Mouse (Mus musculus): Measurements from ENCODE around the gene Dync1h1.

The Dync1h1 gene

GRCm38 (mm10) chr12:110601241-110602218 is at the start of gene Dync1h1:
Gene Dync1h1, plus strand, starts transcription at chr12:110601452.
- peak; percentile 94 to 98 for DNase-seq (ENCODE audit: low spot score in 2 of 2)

DNA sequence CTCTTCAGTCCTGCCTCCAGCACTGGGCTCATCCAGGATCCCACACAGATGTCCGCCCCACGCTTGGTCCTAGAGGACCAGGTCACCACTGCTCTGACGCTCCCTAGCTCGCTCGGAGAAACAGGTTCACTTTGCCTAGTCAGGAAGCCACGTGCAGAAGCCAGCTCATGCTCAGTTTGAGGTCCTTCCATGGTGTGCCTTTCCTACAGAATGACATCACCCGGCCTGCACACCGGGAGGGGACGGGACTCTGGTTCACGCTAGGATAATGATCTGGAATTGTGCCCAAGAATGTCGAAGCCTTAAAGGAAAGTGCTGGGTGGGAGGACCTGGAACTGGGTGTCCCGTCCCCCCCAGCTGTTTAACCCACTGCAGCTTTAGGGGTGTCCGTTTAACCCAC is 49.1 kb upstream of the Dync1h1 start:
- no peak for DNase-seq (ENCODE audit: low spot score in 2 of 2)

- no peak for DNase-seq (ENCODE audit: low spot score in 2 of 2)
These were observed 47.9 kb upstream of the Dync1h1 start for GRCm38 (mm10) chr12:110553362-110553761.

DNA sequence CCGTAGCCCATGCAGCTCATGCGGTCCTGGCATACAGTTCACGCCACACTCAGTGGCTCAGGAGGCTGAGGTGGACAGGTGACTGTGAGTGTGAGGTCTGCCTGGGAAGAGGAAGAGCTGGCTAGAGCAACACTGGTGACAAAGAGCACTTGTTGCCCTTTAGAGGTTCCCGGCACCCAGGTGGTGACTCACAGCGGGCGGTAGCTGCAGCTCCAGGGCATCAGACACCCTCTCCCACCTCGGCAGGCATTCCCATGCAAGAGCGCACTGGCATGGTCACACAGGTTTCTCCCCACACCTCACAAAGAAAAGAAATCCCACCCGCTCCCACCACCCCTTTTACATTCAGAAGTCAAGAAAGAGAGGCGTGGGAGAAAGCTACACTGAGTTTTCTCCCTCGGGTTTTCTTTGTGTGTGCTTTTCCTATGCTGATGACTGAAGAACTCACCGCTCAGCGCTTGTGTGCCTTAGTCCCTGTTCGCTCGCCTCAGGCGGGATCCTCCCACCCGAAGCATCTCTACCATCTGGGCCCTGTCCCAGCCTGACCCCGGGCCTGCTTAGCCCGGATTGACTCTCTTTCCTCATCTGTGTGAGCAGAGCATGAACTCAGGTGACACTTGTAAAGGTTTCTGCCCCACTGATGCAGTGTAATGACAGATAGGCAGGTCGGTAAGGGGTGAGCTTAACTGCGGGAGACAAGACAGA is 45.6 kb upstream of the Dync1h1 start:
- DNase-seq (ENCODE audit: low spot score in 2 of 2), result no peak

GRCm38 (mm10) chr12:110556861-110557628 is 44.2 kb upstream of the Dync1h1 start:
- DNase-seq (ENCODE audit: low spot score in 2 of 2), result no peak

DNA sequence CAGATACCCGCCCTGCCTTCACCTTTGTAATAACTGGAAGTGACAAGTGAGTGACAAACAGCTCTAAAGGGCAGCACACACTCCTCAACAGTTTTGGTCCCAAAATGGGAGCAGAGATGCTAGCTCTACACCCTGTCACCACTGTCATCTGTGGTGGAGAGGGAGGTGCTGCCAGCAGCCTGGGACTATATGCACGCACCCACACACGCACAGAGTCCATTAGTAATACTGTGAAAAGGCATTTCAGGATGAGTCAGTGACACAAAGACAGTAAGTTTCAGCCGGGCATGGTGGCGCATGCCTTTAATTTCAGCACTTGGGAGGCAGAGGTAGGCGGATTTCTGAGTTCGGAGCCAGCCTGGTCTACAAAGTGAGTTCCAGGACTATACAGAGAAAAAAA is 43.1 kb upstream of the Dync1h1 start:
- no peak for DNase-seq (ENCODE audit: low spot score in 2 of 2)

DNA sequence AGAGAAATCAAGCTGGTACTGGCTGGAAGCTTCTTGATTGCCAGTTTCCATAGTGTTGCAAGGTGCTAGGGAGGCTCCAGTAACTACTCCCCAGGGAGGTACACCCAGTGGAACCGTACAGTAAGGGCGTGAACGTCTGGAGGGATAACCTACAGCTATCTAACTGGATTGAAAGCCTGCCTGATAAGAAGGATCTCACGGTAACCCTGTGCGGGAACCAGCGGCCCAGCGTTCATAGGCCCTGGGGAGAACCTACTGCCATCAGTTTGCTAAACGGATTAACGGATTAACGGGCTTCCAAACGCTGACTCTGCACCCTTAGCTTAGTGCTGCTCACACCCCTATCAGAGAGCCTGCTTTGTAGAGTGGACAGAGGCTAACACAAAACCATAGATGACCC is 37.9 kb upstream of the Dync1h1 start:
- DNase-seq (ENCODE audit: low spot score in 2 of 2), result no peak

- DNase-seq (ENCODE audit: low spot score in 2 of 2), result no peak
These were observed 36.4 kb upstream of the Dync1h1 start for GRCm38 (mm10) chr12:110564848-110565247.

GRCm38 (mm10) chr12:110566366-110566765 is 34.9 kb upstream of the Dync1h1 start:
- no peak for DNase-seq (ENCODE audit: low spot score in 2 of 2)

DNA sequence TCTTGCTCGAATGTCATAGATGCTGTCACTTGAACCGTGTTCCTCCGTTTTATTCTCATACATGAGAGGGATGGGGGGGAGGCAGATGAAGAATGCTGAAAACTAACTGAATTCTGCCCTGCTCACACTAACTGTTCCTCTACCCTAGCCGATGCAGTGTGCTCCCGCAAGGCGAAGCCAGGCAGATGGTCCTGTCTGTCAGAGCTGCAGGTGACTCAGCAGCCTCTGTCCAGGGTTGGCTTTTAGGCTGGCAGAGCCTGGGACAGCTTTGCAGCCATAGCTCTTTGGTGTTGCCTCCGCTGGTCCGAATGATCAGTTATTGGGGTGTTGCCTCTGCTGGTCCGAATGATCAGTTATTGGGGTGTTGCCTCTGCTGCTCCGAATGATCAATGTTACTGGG is 30.2 kb upstream of the Dync1h1 start:
- DNase-seq (ENCODE audit: low spot score in 2 of 2), result no peak

DNA sequence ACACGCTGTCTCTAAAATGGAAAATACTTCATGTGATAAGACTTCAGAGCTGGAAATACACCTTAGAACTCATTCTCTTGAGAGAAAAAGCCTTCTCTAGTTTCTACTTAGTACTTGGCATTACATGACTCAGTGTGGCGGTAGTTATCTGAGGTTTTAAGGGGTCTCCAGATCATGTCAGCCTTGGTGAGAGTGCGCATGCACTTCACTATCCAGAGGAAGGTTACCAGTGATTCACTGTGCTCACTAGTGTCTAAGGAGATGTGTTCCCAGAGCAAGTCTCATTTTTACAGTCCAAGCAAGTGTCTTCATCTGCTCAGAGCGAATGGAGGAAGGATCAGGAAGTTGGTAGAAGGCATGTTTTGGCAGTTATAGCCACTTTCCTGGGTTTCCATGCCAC is 28.9 kb upstream of the Dync1h1 start:
- no peak for DNase-seq (ENCODE audit: low spot score in 2 of 2)

DNA sequence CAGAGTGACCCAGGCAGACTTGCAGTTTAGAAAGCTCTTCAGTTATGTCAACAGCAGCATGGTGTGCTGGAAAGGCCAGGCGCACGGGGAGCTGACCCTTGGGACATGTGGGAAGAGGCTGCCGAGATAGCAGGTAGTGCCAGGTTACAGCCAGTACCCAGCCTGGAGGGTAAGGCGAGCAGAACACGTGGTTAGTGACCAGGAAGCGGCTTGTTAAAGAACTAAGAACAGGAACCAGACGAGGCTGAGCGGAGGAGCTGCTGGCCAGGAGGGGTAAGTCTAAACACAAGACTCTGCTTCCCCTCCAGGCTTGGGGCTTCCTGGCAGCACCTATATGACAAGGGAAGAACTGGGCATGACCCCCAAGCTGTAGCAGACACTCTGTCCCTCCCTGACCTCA is 27.6 kb upstream of the Dync1h1 start:
- DNase-seq (ENCODE audit: low spot score in 2 of 2), result no peak

GRCm38 (mm10) chr12:110575926-110576325 is 25.3 kb upstream of the Dync1h1 start:
- no peak for DNase-seq (ENCODE audit: low spot score in 2 of 2)

DNA sequence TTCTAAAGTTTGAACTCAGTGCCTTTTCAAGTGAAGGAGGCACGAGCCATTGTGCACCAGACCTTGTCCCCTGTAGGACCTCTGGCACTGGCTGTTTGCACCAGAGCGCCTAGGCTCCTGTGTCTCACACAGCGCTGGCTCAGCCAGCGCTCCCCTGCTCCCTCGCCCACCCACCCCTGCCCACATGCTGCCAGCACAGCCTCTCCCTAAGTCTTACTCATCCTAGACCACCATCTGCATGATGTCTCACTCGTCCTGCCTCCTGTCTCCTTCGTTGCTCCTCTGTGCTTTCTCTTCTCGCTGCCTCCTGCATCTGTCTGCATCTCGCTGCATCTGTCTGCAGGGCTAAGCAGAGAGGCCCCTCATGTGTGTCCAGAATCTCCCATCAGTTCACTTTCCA is 22.9 kb upstream of the Dync1h1 start:
- DNase-seq (ENCODE audit: low spot score in 2 of 2), result no peak

DNA sequence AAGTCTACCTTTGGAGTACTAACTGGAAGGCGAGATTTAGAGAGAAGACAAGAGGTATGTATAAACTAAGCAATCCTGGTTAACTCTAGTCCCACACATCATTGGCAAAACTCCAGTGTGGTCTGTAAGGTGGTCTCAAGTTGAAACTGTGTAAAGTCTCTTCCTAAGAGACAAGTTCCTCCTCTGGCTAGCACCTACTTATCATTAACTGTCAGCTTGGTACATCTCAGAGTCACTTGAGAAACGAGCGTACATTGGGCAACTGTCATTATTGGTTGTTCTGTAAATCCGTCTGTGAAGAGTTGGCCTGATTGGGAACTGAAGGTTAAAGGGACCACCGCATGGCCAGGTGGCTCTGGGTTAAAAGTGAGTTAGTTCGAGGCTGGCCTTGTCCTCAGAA is 12.6 kb upstream of the Dync1h1 start:
- no peak for DNase-seq (ENCODE audit: low spot score in 2 of 2)

DNA sequence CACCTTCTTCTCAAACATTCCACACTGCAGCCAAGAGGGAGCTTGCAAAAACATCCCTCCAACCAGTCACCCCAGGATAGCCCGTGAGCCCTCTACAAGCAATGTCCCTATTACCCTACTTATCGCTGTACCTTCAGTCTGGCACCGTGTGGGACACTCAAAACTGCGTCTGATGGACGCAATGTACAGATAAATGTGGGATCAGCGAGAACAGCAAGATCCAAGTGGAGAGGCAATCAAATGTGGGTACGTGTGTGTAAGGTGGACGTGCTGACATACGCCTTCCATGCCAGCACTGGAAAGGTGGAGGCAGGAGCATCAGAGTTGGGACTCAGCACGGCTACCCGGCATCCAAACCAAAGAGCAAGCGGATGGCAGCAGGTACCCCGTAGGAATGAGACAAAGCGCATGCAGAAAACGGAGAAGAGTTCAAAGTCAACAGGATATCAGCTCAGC is 10.4 kb upstream of the Dync1h1 start:
- no peak for DNase-seq (ENCODE audit: low spot score in 2 of 2)

DNA sequence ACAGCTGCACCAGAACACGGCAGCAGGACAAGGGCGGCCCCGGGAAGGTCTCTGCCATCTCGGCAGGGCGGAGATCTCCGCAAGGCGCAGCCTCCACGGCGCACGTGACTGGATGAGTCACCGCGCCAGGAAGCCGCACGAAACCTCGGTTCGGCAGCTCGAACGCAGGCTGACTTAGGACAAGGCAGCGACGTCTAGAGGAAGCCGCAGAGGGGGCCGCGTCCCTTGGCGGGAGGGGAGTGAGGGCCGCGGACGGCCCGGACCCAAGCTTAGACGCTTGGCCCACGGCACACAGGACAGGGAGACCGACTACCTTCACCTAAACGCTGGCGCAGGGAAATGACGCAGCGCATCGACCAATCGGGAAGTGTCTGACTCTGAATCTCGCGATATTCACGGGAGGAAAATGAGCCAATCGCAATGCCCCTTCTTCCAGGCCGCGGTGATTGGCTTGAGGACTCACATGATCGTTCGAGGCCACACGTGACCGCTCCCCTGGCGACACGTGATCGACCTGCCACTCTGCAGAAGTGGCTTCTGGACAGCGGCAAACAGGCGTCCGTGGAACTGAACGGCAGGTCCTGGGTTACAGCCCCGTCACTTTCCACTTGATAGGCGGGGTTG is 9.9 kb upstream of the Dync1h1 start:
- peak; percentile 95 to 96 for DNase-seq (ENCODE audit: low spot score in 2 of 2)

DNA sequence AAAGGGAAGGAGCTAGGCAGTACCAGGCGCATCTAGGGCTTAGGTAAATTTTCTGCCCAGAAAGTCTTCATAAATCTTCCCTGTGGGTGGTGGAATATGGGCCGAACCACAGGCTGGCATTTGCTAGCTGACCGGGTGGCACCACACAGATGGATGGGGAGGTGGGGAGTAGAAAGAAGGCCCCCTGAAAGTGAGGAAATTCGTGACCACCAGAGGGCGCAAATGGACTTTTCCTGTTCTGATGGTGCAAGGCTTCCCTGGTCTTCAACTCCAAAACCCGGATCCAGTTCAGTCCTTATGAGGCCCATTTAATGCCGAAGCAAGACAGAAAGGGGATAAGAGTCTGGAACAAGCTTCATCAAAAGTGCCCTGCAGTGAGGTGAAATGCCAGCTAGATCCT is 2.7 kb upstream of the Dync1h1 start:
- DNase-seq (ENCODE audit: low spot score in 2 of 2), result peak; percentile 55 to 87

GRCm38 (mm10) chr12:110599791-110600190 is 1.5 kb upstream of the Dync1h1 start:
- no peak for DNase-seq (ENCODE audit: low spot score in 2 of 2)

- no peak for DNase-seq (ENCODE audit: low spot score in 2 of 2)
These were observed 844 bp upstream of the Dync1h1 start for GRCm38 (mm10) chr12:110600225-110600991.

GRCm38 (mm10) chr12:110606161-110606560 is 4.9 kb downstream of the Dync1h1 start:
- no peak for DNase-seq (ENCODE audit: low spot score in 2 of 2)
